Mouse (Mus musculus) heart, postnatal 25 days (tissue): ENCODE data around the gene Gm49320. TPM values are rescaled to one million over a fixed set of nuclear protein-coding genes. Genes with fewer than 3 reads are reported as not detected.
"Not testable (repeated sequence)": the region's sequence is repeated elsewhere in the genome, so short reads cannot be mapped to it uniquely, and the experiment has no call there.

Experiments
- DNase-seq: peaks from one replicate; pipeline ENCODE4 v3.0.0; 2022; ENCODE audit warnings: low spot score
- intact Hi-C: fragments of 180-260 bp; cut with DNase I; formaldehyde crosslinking; loops from one replicate; pipeline ENCODE4 v1.15.1; 2025
- total RNA-seq, 2 experiments: library from RNA; stranded (reverse); gene quantifications; 2 replicates each; pipeline ENCODE4 v1.2.3; 2021

Gm49320 gene
- total RNA-seq, 2 experiments from 2014 or later: not detected

DNA sequence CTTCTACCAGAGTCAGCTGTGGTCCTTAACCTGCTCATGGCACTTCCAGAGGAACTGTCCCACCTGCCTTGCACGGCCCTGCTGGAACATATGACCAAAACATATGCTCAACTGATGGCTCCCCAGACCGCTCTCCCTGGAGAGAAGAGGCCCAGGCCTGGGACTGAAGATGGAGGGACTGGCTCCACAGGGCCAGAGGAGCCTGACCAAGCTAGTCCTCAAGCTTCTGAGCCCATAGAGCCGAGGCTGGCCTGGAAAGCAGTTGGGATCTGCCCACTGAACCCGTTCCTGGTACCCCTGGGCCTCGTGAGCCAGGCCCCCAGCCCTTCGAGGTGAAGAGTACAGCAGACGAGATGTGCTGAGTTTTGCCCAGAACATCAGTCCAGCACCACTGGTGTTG, 16.8 kb downstream of the Gm49320 start:
- not testable (repeated sequence) for DNase-seq
- intact Hi-C loops: loop anchor here (5.0 to 10.0 kb wide), 2 partner anchors 63 to 419 kb away; no protein-coding TSS in a partner anchor

- no peak for DNase-seq
- intact Hi-C loops: loop anchor here (5.0 to 10.0 kb wide), 2 partner anchors 65 to 418 kb away; no protein-coding TSS in a partner anchor
Observed at GRCm38 (mm10) chr8:4256911-4257310, 18.2 kb downstream of the Gm49320 start.

DNA sequence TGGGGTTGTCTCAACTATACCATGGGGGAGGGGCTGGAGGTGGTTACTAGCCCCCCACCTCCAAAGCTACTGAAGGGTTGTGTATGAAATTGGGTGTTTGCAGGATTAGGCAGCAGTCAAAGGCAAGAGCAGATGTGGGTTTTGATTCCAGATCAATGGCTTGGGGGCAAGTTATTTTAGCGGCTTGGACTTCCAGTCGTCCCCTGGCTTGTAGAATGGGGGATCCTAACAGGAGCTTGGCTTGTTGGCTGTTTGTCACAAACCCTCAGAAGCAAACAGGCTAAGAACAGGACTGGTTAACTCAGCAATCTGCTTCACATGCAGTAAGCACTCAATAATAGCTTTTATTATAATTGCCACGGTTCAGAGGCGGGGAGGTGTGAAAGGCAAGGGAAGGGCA, 18.7 kb downstream of the Gm49320 start:
- intact Hi-C loops: loop anchor here (5.0 to 10.0 kb wide), 2 partner anchors 65 to 417 kb away; no protein-coding TSS in a partner anchor

DNA sequence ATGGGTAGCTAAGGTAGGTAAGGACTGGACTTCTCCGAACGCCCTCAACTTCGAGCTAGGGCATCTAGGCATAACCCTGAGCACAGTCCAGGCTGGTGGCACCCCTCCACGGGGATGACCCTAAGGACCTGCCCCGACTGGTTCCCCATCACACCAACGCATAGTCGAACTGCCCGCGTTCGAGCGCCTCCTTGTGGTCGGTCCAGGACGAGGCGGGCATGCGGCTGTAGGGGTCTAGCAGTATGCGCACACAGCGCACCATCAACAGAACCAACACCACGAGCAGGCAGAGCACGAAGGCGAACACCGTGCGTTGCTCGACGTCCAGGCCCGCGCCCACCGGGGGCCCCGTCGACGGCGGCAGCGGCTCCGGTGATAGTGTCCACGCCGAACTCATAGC, 19.6 kb downstream of the Gm49320 start:
- no peak for DNase-seq
- intact Hi-C loops: loop anchor here (2.0 to 10.0 kb wide), 3 partner anchors 17 to 417 kb away; partner anchors contain the start of gene Timm44

More for the DNA sequence above, 18.7 kb downstream of the Gm49320 start:
- no peak for DNase-seq

- intact Hi-C loops: loop anchor here (2.0 to 10.0 kb wide), 3 partner anchors 16 to 416 kb away; partner anchors contain the start of gene Timm44
- DNase-seq: no peak
Observed at GRCm38 (mm10) chr8:4258678-4259077, 20.0 kb downstream of the Gm49320 start.

GRCm38 (mm10) chr8:4259125-4259804, 20.6 kb downstream of the Gm49320 start, which contains the start of gene Ctxn1:
TSS of gene Ctxn1 (minus strand) at chr8:4259274.
- intact Hi-C loops: loop anchor here (2.0 to 10.0 kb wide), 3 partner anchors 16 to 416 kb away; partner anchors contain the start of gene Timm44
- DNase-seq: peak; percentile 86

DNA sequence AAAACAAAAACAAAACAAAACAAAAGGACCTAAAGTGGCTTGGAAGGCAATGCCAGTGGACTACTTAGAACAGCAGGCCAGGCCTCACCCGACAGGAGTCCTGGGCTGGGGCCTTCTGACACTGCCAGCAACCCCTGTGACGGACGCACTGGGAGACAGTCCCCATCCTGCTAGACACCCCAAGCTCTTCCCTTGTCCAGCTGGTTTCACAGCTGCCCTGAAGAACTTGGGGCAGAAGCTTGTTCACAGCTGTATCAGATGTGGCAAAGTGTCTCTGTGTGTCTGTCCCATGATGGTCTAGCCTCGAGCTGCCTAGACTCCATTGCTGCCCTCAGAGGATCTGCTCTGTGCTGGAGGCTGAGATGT, 21.1 kb downstream of the Gm49320 start:
- intact Hi-C loops: loop anchor here (2.0 to 10.0 kb wide), 3 partner anchors 15 to 415 kb away; partner anchors contain the start of gene Timm44
- DNase-seq: no peak

DNA sequence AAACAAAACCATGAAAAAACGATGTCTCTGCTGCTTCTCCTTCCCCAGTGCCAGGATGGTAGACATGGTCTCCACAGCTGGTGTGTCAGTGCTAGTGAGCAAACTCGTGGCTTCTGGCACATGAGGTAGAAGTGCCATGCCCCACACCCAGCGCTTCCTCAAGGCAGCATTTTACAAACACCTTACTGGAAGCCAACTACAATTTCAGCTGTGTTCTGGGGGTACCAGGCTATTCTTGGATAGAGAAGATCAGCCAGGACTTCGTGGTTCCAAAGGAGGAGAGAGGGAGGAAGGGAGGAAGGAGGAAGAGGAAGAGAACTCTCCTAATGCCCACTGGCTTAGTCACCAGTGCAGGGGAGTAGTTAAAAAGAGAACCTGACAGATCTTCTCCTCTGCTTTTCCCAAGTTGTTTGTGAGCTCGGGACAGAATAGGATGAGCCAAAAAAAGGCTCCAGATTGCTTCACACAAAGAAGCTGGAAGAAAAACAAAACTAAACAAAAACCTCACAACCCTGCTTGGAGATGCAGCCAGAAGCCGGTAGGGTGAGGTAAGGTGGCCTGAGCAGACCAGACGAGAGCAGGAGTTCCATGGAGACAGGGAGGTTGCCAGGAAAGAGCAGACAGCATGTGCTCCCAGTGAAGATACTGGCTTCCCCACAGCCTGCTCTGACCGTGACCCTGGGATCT, 24.6 kb downstream of the Gm49320 start:
- DNase-seq: no peak
- intact Hi-C loops: no loop called here

DNA sequence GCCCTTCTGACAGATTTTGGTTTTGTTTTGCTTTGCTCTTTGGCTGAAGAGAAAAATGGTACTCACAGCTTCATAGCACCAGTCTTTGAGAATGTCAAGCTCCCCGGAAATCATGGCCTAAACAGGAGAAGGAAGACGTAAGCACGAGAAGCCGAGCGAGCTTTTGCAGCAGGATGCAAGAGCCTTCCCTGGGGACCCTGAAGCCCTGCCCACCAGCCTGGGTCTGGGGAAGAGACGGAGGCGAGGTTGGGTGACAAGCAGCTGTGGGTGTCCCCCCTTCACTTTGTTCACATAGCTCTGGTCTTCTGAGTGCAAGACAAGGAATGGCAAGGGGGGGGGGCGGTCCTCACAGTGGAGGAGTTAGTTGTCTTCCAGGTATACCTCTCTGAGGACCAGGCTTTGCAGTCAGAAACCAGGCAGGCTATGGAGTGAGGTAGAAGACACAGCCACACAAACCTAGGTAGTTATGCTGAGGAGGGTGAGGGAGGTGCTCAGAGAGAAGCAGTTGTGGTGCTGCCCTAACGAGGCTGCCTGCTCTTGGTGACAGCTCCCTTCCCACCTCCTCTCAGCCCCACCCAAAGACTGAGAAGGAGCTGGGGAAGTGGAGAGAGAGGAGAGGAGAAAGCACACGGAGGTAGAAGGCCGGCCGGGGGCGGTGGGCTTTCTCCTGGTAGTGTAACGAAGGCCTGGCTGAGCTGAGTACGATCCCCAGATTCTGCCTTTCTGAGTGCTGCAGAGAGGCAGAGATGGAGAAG, 26.7 kb downstream of the Gm49320 start:
- no peak for DNase-seq
- intact Hi-C loops: no loop called here

DNA sequence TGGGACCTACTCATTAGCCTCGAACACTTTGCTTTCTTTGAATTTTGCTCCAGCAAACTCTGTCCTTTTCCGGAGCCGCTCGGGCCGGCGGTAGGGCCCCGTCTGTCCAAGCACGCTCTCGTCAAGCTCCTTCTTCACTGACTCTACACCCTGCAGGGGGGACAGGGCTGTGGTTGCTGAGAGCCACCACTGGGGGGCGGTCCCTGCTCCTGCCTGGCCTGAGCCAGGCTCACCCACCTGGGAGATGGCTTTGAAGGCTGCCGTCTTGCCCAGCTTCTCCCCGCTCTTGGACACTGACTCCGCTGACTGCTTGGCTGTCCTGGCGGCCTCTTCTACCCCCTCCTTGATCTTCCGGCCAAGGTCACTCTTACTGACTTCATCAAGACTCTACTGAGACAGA, 29.0 kb downstream of the Gm49320 start:
- intact Hi-C loops: no loop called here
- DNase-seq: no peak

- intact Hi-C loops: no loop called here
- DNase-seq: no peak
Observed at GRCm38 (mm10) chr8:4269609-4270008, 30.9 kb downstream of the Gm49320 start.

DNA sequence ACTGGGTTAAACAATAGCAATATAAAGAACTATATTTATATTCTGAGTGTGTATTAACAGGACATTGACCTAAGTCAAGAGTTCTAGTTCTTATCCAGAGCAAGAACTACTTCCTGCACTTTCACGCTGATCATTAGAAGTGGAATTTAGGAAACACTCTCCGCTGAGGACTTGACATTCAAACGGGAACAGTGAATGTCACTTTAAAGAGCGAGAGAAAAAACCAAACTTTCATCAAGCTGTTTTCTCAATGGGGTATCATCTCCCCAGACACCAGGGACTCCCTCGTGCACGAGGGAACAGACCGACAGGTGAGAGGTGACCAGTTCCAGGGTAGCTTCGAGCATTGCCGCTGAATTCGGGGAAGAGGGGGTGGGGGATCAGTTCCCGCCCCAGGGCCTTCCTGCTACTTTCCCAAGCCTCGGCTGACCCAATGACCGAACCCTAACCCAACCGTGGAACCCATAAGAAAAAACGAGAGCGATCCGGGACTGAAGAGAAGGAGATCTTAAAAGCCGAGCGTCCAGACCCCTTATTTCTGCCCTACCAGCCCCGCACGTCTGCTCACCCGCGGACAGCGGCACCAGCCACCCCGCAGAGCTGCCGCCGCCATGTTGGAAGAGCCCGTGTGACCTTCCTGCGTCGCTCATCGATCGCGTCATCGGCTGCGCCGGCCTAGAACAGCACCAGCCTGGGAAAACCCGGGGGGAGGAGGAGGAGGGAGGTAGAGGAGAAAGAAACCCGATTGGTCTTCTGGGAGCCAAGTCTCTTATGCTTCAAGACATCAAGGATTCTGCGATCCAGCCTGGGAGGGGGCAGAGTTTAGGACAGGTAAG, 36.8 kb downstream of the Gm49320 start, which contains the start of gene Timm44:
Gene Timm44 (minus strand): TSS at position 639 of the 836 bp plus-strand sequence.
- intact Hi-C loops: loop anchor here (2.0 to 5.0 kb wide), 2 partner anchors 17 to 47 kb away; partner anchors contain the start of gene Ctxn1

GRCm38 (mm10) chr8:4276111-4276465, 37.4 kb downstream of the Gm49320 start:
- intact Hi-C loops: loop anchor here (5.0 kb wide), 1 partner anchor 46 kb away; no protein-coding TSS in a partner anchor

More for the DNA sequence above, 36.8 kb downstream of the Gm49320 start, which contains the start of gene Timm44:
- DNase-seq: peak; percentile 90

DNA sequence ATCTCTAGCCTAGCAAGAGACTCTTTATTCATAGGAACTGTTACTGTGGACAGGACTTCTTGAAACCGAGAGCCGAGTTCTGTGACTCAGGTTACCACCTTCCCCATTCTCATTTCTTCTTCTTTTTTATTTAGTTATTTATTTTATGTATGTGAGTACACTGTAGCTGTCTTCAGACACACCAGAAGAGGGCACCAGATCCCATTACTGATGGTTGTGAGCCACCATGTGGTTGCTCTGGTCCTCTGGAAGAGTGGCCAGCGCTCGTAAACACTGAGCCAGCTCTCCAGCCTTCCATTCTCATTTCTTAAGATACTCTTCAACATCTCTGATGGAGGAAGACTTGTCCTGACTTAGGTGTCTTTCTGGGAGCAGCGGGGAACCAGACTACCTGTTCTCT, 54.1 kb downstream of the Gm49320 start:
- intact Hi-C loops: no loop called here
- DNase-seq: no peak

More at GRCm38 (mm10) chr8:4276111-4276465, 37.4 kb downstream of the Gm49320 start:
- no peak for DNase-seq

- intact Hi-C loops: no loop called here
- DNase-seq: no peak
Observed at GRCm38 (mm10) chr8:4297822-4298221, 59.2 kb downstream of the Gm49320 start.
